Mouse (Mus musculus) midbrain, embryonic 11.5 days (tissue): Measurements from ENCODE around the gene Moxd2. TPM values are rescaled to one million over a fixed set of nuclear protein-coding genes. Genes with fewer than 3 reads are reported as not detected.

Source experiments
- polyA plus RNA-seq: library from polyadenylated mRNA; unstranded; fragments of >200 nt; fragmentation: Nextera tagmentation; extraction: Ambion mirVana; gene quantifications from 2 replicates; pipeline ENCODE4 v1.2.1, GENCODE M21; 2014

The Moxd2 gene
- polyA plus RNA-seq, 1 experiment from 2014 or later = not detected

Other genes with a start within 250 kb of the Moxd2 start
- not detected in 2 replicates for gene Prss58, start 12.9 kb upstream of the Moxd2 start, polyA plus RNA-seq
- gene 1700074P13Rik, start 53.1 kb upstream of the Moxd2 start, polyA plus RNA-seq = not detected in 2 replicates
- gene Gm4744, start 64.4 kb upstream of the Moxd2 start, polyA plus RNA-seq = not detected in 2 replicates
- gene 1810009J06Rik, start 77.3 kb upstream of the Moxd2 start, polyA plus RNA-seq = not detected in 2 replicates
- not detected in 2 replicates for gene Gm2663, start 112.0 kb upstream of the Moxd2 start, polyA plus RNA-seq
- not detected in 2 replicates for gene 2210010C04Rik, start 148.0 kb upstream of the Moxd2 start, polyA plus RNA-seq